Mouse (Mus musculus) gastrocnemius, adult 18-20 months (tissue): Measurements from ENCODE around the gene Vmn2r48. TPM values are rescaled to one million over a fixed set of nuclear protein-coding genes. Genes with fewer than 3 reads are reported as not detected.
"Not testable (repeated sequence)": the region's sequence is repeated elsewhere in the genome, so short reads cannot be mapped to it uniquely, and the experiment has no call there.

Experiments used
- DNase-seq: peaks from one replicate; pipeline ENCODE4 v3.0.0; 2021; ENCODE audit warnings: low spot score
- long read RNA-seq, 2 experiments: library from polyadenylated mRNA; stranded (forward); transcript quantifications; one replicate each; pipeline ENCODE4 v2.0.0; 2021
- total RNA-seq, 2 experiments: library from RNA; stranded (reverse); gene quantifications; 2 replicates each; pipeline ENCODE4 v1.2.3; 2021

The Vmn2r48 gene
- not detected for total RNA-seq
- long read RNA-seq, experiment 1: 0 reads
- long read RNA-seq, experiment 2: 0 reads

DNA sequence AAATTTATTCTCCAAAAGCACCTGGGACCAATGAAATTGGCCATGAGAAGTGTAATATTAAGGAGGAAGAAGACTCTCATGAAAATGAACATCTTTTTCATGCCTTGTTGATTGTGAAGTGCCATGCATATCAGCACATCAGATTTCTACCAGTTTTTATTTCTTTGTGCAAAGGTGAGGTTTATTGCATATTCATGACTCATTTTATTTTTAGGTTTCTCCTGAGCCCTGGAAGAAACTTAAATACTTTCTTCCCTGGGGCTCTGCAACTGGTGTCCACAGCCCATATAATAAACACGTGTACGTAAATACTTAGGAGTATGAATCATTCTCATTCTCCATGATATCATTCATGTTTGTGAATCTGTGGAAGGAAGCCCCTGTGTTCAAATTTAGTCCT lies at the start of gene Vmn2r48:
Gene Vmn2r48, minus strand, starts transcription at position 101 of the 400 bp plus-strand sequence.
- DNase-seq: not testable (repeated sequence)

DNA sequence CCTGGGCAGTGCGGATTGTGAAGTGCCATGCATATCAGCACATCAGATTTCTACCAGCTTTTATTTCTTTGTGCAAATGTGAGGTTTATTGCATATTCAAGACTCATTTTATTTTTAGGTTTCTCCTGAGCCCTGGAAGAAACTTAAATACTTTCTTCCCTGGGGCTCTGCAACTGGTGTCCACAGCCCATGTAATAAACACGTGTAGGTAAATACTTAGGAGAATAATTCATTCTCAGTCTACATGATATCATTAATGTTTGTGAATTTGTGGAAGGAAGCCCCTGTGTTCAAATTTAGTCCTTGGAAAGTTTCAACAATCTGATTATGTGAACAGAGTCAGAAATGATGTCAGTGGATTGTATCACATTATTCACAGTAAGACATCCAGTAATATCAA lies 38.8 kb upstream of the Vmn2r48 start, which contains the start of gene Vmn2r49:
Gene Vmn2r49, minus strand, starts transcription at position 101 of the 400 bp plus-strand sequence.
- not testable (repeated sequence) for DNase-seq

Other genes starting within 250 kb of the Vmn2r48 start
- gene Vmn2r46, start 183.0 kb downstream of the Vmn2r48 start, total RNA-seq: not detected
- gene Vmn2r47, start 112.3 kb downstream of the Vmn2r48 start, total RNA-seq: not detected
- not detected for gene Vmn2r49, start 38.7 kb upstream of the Vmn2r48 start, total RNA-seq
- not detected for gene Vmn2r50, start 99.7 kb upstream of the Vmn2r48 start, total RNA-seq
- not detected for gene Vmn2r51, start 152.2 kb upstream of the Vmn2r48 start, total RNA-seq
- gene Vmn2r52, start 223.0 kb upstream of the Vmn2r48 start, total RNA-seq: not detected